Mouse (Mus musculus): ENCODE results near the gene Sdk2. TPM values are rescaled to one million over a fixed set of nuclear protein-coding genes. Genes with fewer than 3 reads are reported as not detected.
A peak's percentile ranks its signal among the peaks of the same experiment; 100 is the strongest.

Sdk2 gene
- polyA plus RNA-seq, 1 experiment from 2014 or later, result 1.9 TPM

DNA sequence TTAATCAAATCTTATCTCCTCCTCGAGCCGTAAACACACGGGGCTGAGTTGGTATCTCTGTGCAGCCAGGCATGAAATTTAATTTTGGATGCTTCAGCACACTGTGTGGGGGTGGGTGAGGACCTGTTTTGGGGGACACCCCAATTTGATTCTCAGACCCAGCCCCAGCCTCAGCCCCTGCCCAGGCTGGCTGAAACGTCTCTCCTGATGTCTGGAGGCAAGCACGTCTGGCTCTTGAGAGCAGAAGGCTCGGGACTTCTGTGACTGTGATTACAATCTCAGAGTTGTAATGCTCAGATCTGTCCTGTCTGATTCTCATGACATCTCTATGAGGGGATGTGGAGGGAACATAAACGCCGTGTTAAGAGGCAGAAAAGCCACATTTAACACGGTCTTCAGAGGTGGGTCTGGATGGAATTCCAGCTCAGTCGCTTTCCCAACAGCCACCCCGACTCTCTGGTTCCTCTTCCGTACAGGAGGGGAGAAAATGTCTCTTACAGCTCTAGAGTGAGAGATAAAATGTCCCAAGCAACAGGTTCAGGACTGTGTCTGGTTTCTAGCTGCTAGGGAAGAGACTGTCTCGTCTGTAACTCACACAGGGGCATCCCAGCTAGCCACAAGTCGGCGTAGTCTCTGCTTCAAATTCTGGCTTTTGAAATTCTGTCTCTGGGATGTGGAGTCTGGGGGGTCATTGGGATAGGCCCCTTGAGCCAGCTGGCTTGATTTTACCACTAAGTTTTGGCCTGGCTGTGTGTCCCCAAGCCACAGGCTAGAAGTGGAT, 50.5 kb downstream of the Sdk2 start:
- Histone ChIP-seq H3K27ac (replicated peaks) (peak overlapping the region; percentile 26; the same call in 1 of the 2 replicates), H3K4me1 (peaks cover 65% of the 10 kb centered on the region), H3K27me3 (replicated peaks; ENCODE audit: low read depth, poor library complexity, severe bottlenecking) (peaks cover 67% of the 10 kb centered on the region), H3K36me3 (replicated peaks) (no peaks in the 10 kb centered on the region), H3K4me3 (peak overlapping the region; percentile 23; the same call in 1 of the 2 replicates), H3K9me3 (no peaks in the 10 kb centered on the region)
- no peak for DNase-seq (ENCODE audit: low spot score)
- WGBS, result 29% methylated on average over 15 of the region's 15 CpGs

DNA sequence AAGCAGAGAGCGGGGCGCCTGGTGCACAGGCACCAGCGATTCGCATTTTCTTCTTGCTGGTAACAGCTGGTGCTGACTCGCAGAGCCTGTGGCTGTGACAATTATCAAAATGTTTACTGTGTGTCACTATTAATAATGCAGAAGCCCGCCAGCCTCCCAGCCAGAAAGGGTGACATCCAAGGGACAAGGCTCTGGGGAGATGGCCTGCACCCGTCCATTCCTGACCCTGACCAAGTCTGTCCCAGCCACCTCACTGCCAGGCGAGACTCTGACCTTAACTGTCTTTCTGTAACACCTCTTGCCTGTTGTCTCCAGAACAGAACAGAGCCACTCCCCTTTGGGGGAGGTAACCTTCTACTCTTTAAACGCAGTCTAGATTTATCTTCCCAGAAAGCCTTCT, 55.3 kb downstream of the Sdk2 start:
- WGBS, result 72% methylated on average over 9 of the region's 9 CpGs
- Histone ChIP-seq H3K4me3 (no peak overlapping the region), H3K27ac (replicated peaks) (no peak overlapping the region; the same call in 1 of the 2 replicates), H3K4me1 (peaks cover 37% of the 10 kb centered on the region), H3K9me3 (no peaks in the 10 kb centered on the region), H3K36me3 (replicated peaks) (no peaks in the 10 kb centered on the region), H3K27me3 (replicated peaks; ENCODE audit: low read depth, poor library complexity, severe bottlenecking) (peaks cover 19% of the 10 kb centered on the region)
- DNase-seq (ENCODE audit: low spot score), result no peak

GRCm38 (mm10) chr11:114005879-114006278, 61.0 kb downstream of the Sdk2 start:
- no peak for DNase-seq (ENCODE audit: low spot score)
- Histone ChIP-seq H3K36me3 (replicated peaks) (no peaks in the 10 kb centered on the region), H3K27ac (replicated peaks) (no peak overlapping the region), H3K4me1 (peaks cover 17% of the 10 kb centered on the region), H3K27me3 (replicated peaks; ENCODE audit: low read depth, poor library complexity, severe bottlenecking) (no peaks in the 10 kb centered on the region), H3K9me3 (no peaks in the 10 kb centered on the region), H3K4me3 (no peak overlapping the region)
- 50% methylated on average over 12 of the region's 12 CpGs for WGBS

GRCm38 (mm10) chr11:114004651-114005050, 62.2 kb downstream of the Sdk2 start:
- peaks cover 21% of the 10 kb centered on the region for H3K4me1 ChIP-seq
- no peaks in the 10 kb centered on the region for H3K36me3 ChIP-seq (replicated peaks)
- WGBS, result 93% methylated on average over 7 of the region's 7 CpGs
- H3K27me3 ChIP-seq (replicated peaks; ENCODE audit: low read depth, poor library complexity, severe bottlenecking), result no peaks in the 10 kb centered on the region
- H3K9me3 ChIP-seq, result no peaks in the 10 kb centered on the region
- no peak for DNase-seq (ENCODE audit: low spot score)
- no peak overlapping the region for H3K27ac ChIP-seq (replicated peaks)
- H3K4me3 ChIP-seq, result no peak overlapping the region

GRCm38 (mm10) chr11:114003195-114003594, 63.7 kb downstream of the Sdk2 start:
- peaks cover 21% of the 10 kb centered on the region for H3K4me1 ChIP-seq
- H3K27ac ChIP-seq (replicated peaks), result no peak overlapping the region
- H3K9me3 ChIP-seq, result no peaks in the 10 kb centered on the region
- no peak overlapping the region for H3K4me3 ChIP-seq
- WGBS, result 82% methylated on average over 3 of the region's 3 CpGs
- H3K36me3 ChIP-seq (replicated peaks), result no peaks in the 10 kb centered on the region
- no peaks in the 10 kb centered on the region for H3K27me3 ChIP-seq (replicated peaks; ENCODE audit: low read depth, poor library complexity, severe bottlenecking)
- DNase-seq (ENCODE audit: low spot score), result no peak

DNA sequence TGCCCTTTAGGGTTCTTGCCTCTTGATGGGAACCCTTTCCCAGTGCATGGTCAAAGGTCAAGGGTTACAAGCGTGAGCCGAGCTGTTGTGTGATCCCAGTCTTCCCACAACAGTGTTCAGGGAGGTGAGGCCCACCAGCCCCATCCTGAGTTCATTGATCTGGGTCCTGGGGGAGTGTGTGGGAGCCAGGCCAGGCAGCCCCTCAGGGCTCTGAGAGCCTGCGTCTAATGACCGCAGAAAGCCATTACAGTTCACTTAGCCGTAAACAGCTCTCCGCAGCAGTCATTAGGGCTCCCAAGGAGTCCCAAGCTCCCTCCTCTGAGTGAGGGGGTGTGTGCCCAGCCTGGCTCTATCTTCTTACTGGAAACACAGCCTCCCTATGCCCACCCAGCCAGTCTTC, 66.8 kb downstream of the Sdk2 start:
- H3K27ac ChIP-seq (replicated peaks), result no peak overlapping the region; the same call in 1 of the 2 replicates
- no peaks in the 10 kb centered on the region for H3K36me3 ChIP-seq (replicated peaks)
- no peaks in the 10 kb centered on the region for H3K9me3 ChIP-seq
- H3K4me1 ChIP-seq, result peaks cover 11% of the 10 kb centered on the region
- DNase-seq (ENCODE audit: low spot score), result no peak
- 53% methylated on average over 6 of the region's 6 CpGs for WGBS
- no peaks in the 10 kb centered on the region for H3K27me3 ChIP-seq (replicated peaks; ENCODE audit: low read depth, poor library complexity, severe bottlenecking)
- H3K4me3 ChIP-seq, result no peak overlapping the region

- H3K9me3 ChIP-seq, result no peaks in the 10 kb centered on the region
- peaks cover 20% of the 10 kb centered on the region for H3K4me1 ChIP-seq
- no peak for DNase-seq (ENCODE audit: low spot score)
- no peak overlapping the region for H3K4me3 ChIP-seq
- 91% methylated on average over 3 of the region's 3 CpGs for WGBS
- H3K27me3 ChIP-seq (replicated peaks; ENCODE audit: low read depth, poor library complexity, severe bottlenecking), result no peaks in the 10 kb centered on the region
- H3K36me3 ChIP-seq (replicated peaks), result no peaks in the 10 kb centered on the region
- no peak overlapping the region for H3K27ac ChIP-seq (replicated peaks)
Observed at GRCm38 (mm10) chr11:113998702-113999101, 68.1 kb downstream of the Sdk2 start.

DNA sequence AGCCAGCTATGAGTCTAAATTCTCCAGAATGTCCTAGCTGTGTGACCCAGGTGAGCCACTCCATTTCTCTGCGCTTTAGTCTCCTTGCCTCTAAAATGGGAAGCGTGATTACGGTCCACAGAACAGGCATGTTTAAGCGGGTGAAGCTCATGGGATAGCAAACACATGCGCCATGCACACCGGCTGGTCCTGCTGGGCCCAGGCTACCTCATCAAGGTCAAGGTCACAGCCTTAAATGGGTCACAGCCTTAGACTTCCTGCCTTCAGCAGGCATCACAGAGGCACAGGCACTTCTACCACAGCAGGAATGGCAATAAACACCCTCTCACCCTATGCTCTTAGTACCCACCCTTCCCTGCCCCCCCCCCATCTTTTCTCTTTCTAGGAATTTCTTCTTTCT, 72.9 kb downstream of the Sdk2 start:
- H3K27me3 ChIP-seq (replicated peaks; ENCODE audit: low read depth, poor library complexity, severe bottlenecking), result 0 out of 2 replicates have a peak, but pooled peaks cover 5% of the 10 kb centered on the region
- no peak for DNase-seq (ENCODE audit: low spot score)
- no peaks in the 10 kb centered on the region for H3K9me3 ChIP-seq
- no peaks in the 10 kb centered on the region for H3K36me3 ChIP-seq (replicated peaks)
- no peak overlapping the region for H3K4me3 ChIP-seq
- peaks cover 43% of the 10 kb centered on the region for H3K4me1 ChIP-seq
- 94% methylated on average over 6 of the region's 6 CpGs for WGBS
- H3K27ac ChIP-seq (replicated peaks), result no peak overlapping the region; the same call in 1 of the 2 replicates

GRCm38 (mm10) chr11:113992894-113993293, 74.0 kb downstream of the Sdk2 start:
- H3K9me3 ChIP-seq, result no peaks in the 10 kb centered on the region
- peaks cover 44% of the 10 kb centered on the region for H3K4me1 ChIP-seq
- H3K27me3 ChIP-seq (replicated peaks; ENCODE audit: low read depth, poor library complexity, severe bottlenecking), result 0 out of 2 replicates have a peak, but pooled peaks cover 5% of the 10 kb centered on the region
- no peak overlapping the region for H3K27ac ChIP-seq (replicated peaks)
- WGBS, result 81% methylated on average over 10 of the region's 10 CpGs
- H3K36me3 ChIP-seq (replicated peaks), result no peaks in the 10 kb centered on the region
- DNase-seq (ENCODE audit: low spot score), result no peak
- H3K4me3 ChIP-seq, result no peak overlapping the region

DNA sequence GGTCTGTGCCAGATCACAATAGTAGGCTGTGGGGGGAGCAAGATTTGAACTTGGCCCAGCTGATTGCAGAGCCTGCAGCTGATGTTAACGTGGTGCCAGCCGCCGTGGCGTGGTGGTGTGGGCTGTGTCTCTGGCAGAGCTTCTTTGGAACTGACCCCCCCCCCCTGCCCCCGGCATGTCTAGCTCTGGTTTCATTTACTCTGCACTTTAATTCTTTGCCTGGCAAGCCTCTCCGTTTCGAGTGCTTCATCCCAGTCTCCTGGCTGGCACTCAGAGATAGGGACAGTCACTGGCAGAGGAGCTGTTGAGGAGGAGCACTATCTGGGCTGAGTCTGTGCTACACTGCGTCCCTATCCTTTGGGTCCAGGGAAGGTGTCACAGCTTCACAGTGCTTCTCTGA, 75.0 kb downstream of the Sdk2 start:
- 0 out of 2 replicates have a peak, but pooled peaks cover 5% of the 10 kb centered on the region for H3K27me3 ChIP-seq (replicated peaks; ENCODE audit: low read depth, poor library complexity, severe bottlenecking)
- no peaks in the 10 kb centered on the region for H3K9me3 ChIP-seq
- WGBS, result 82% methylated on average over 8 of the region's 8 CpGs
- peaks cover 48% of the 10 kb centered on the region for H3K4me1 ChIP-seq
- H3K27ac ChIP-seq (replicated peaks), result no peak overlapping the region
- H3K36me3 ChIP-seq (replicated peaks), result no peaks in the 10 kb centered on the region
- H3K4me3 ChIP-seq, result no peak overlapping the region
- no peak for DNase-seq (ENCODE audit: low spot score)

DNA sequence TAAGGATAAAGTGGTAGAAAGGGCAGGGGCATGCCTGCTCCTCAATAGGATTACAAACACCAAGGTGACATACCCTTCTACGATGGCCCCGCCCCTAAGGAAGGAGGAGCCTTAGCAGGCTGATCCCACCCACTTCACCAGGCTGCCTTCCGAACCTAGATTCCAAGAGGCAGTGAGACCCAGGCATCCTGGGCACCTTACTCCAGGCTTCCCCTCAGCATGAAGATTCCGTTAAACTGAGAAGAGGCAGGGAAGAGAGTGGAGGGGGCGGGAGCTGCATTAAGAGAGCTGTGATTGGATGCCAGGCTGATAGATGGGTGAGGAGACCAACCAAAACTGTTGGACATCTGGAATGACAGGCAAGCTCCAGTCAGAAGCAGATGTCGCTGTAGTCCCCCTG, 76.4 kb downstream of the Sdk2 start:
- H3K27ac ChIP-seq (replicated peaks), result peak overlapping the region; percentile 45
- H3K4me1 ChIP-seq, result peaks cover 60% of the 10 kb centered on the region
- DNase-seq (ENCODE audit: low spot score), result peak; percentile 78
- peak overlapping the region; percentile 48 for H3K4me3 ChIP-seq
- no peaks in the 10 kb centered on the region for H3K9me3 ChIP-seq
- H3K36me3 ChIP-seq (replicated peaks), result no peaks in the 10 kb centered on the region
- WGBS, result 2% methylated on average over 6 of the region's 6 CpGs
- H3K27me3 ChIP-seq (replicated peaks; ENCODE audit: low read depth, poor library complexity, severe bottlenecking), result 0 out of 2 replicates have a peak, but pooled peaks cover 5% of the 10 kb centered on the region

GRCm38 (mm10) chr11:113990065-113990464, 76.8 kb downstream of the Sdk2 start:
- no peaks in the 10 kb centered on the region for H3K9me3 ChIP-seq
- peaks cover 61% of the 10 kb centered on the region for H3K4me1 ChIP-seq
- 42% methylated on average over 4 of the region's 4 CpGs for WGBS
- peak overlapping the region; percentile 45 for H3K27ac ChIP-seq (replicated peaks)
- DNase-seq (ENCODE audit: low spot score), result no peak
- no peaks in the 10 kb centered on the region for H3K36me3 ChIP-seq (replicated peaks)
- peak overlapping the region; percentile 48 for H3K4me3 ChIP-seq
- H3K27me3 ChIP-seq (replicated peaks; ENCODE audit: low read depth, poor library complexity, severe bottlenecking), result 0 out of 2 replicates have a peak, but pooled peaks cover 5% of the 10 kb centered on the region

DNA sequence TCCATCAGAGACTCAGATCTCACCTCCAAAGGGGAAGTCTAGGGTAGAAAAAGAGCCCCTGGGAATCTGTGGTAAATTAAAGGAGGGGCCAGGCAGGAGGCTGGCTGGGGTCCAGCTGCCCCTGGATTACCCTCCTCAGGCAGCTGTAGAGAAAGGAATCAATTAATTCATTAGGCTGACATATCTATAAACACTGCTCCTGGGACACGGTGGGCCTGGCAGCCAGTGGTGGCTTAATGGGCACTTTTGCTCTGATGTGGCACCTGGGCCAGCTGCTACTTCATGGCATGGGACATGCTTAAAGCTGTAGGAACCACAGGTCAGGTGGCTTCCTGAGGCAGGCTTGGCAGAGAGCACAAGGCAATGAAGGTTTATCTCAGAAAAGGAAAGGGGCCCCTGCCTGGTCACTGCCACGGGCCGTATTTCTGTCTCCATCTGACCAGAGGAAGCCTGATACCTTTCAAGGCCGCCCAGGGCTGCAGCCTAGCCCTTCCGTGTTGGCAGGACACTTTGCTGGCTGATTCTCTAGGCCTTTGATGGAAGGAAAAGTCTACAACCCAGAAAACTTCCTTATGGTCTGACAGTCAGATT, 80.9 kb downstream of the Sdk2 start:
- Histone ChIP-seq H3K4me3 (no peak overlapping the region), H3K9me3 (no peaks in the 10 kb centered on the region), H3K27ac (replicated peaks) (no peak overlapping the region), H3K4me1 (peaks cover 51% of the 10 kb centered on the region), H3K27me3 (replicated peaks; ENCODE audit: low read depth, poor library complexity, severe bottlenecking) (no peaks in the 10 kb centered on the region), H3K36me3 (replicated peaks) (no peaks in the 10 kb centered on the region)
- no peak for DNase-seq (ENCODE audit: low spot score)
- 61% methylated on average over 5 of the region's 5 CpGs for WGBS
